Mouse (Mus musculus): ENCODE measurements around the gene Wrnip1.
A peak's percentile ranks its signal among the peaks of the same experiment; 100 is the strongest.

Gene Wrnip1

DNA sequence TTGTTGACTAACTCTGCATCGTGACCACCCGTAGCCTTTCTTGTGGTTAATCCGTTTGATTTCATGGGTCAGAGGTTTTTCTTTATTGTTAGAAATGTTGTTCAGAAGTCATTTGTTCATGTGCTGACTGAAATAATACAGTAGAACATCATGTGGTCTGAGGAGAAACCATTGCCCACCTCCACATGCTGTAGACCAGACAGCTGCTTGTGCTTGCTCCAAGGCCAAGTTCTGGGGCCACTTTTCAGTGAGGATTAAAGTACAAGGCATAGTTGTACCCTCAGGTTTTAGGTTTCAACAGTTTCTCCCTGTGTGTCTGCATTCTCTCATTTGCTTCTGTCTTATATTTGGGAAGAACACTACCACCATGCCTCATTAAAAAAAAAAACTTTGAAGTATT, 5.8 kb downstream of the Wrnip1 start:
- no peak for DNase-seq

DNA sequence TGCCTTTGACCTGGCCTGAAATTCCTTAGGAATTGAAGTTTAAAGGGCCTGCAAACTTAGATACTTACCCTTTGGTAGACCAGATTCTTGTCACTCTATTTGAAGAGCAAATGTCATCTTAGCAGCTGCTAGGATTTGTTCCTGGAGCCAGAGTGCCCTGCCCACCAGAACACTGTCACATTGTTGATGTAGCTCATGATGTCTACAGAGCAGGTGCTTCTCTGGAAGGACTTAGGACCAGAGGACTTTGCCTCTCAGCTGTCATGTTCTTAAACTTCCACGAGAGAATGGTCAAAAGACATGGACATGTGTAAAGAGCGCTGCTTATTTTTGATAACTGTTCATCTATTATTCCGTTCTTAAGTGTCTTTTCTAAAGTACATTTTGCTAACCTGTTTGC, 17.4 kb downstream of the Wrnip1 start:
- no peak for DNase-seq

DNA sequence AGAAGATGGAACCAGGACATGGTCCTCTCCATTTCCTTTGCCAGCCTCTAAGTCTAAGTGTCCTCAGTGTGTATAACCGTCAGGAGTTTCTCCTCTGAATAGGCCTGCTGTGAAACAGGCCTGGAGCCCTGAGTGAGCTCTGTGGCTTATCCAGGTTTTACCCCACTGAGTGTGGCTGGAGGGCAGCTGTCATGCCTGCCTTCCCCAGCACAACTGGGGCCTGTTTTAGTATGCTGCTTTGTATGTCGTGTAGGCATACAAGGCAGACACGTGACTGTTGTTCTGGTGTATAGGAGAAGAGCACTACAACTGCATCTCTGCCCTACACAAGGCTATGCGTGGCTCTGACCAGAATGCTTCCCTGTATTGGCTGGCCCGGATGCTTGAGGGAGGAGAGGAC, 18.1 kb downstream of the Wrnip1 start:
- no peak for DNase-seq

DNA sequence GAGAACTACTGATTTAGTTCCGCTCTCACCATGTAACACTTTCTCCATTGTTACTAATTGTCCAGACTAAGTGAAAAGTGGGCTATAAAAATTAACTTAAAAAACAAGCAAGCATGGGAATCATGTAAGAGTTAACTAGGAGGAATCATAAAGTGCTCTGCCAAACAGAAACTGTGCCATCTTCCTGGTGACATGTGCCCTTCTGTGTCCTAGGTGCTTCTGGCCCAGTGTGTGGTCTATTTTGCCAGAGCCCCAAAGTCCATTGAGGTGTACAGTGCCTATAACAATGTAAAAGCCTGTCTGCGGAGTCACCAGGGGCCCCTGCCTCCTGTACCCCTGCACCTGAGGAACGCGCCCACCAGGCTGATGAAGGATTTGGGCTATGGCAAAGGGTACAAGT, 19.8 kb downstream of the Wrnip1 start:
- DNase-seq: no peak

DNA sequence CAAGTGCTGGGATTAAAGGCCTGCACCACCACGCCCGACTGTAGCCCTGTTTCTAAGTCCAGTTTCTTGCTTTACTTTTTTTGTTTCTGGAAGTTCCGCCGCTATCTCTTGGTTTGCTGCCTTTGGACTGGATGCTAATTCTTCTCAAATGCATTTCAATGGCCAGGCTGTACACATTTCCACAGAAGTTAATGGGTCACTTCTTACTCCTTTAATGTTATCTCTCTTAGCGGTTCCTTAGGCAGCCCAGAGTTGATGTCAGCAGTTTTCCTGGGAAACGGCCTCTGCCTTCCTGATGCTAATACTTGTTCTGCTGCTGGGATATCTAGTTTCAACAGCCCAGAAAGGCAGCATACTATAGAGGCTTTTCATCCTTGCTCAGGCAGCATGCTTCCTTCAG, 21.3 kb downstream of the Wrnip1 start:
- no peak for DNase-seq

DNA sequence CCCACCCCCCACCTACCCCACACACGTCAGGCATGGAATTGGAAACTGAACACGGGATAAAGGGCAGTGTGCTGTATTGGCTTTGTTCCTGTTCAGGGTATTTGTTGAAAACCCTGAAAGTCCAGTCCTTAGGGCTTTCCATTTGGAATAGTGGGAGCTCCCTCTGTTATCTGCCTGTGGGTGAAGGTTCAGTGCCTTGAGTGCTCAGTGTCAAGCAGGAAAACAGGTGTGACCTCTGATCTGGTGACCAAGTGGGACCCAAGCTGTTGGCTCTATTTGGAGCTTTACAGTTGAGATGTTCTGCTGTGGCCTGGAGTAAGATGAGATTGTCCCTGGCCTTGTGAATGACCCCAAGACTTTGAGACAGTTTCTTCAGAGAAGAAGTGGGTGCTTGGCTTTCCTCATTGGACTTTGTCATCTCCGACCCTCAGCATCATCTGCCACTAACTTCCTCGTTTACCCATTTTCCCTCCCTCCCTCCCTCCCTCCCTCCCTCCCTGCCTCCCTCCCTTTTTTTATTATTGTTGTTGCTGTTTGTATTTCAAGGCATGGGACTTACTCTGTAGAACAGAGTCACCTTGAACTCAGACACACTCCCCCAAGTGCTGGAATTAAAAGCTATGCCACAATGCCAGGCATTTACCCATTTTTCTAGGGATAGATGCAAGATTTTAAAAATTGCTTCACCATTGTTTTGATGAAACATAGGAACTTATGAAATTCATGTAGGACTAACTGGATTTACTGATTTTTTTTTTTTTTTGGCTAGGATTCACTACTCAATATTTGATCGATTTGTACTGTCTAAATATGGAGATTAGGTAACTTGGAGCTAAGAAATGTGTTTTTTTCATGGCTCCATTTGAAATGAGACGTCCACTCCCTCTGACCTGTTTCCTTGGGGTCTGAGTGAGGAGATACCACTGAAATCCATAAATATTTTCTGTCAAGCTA, 22.8 kb downstream of the Wrnip1 start:
- no peak for DNase-seq

DNA sequence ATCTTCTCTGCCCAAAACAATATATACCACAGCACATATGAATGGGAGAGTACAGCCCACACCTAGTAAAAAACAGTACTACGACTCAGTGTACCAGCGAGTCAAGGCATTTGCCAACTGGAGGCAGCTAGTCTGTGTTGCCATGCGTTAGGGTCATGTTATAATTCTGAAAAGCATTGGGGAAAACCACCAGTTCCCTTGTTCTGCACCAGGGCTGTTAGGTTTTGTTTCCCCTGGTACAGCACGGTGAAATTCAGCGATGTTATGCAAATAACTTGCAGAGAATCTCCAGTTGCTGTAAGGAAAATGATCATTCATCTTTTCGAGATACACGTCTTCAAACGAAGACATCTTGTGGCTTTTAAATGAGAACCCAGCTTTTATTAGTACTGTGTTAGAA, 23.7 kb downstream of the Wrnip1 start:
- DNase-seq: no peak

DNA sequence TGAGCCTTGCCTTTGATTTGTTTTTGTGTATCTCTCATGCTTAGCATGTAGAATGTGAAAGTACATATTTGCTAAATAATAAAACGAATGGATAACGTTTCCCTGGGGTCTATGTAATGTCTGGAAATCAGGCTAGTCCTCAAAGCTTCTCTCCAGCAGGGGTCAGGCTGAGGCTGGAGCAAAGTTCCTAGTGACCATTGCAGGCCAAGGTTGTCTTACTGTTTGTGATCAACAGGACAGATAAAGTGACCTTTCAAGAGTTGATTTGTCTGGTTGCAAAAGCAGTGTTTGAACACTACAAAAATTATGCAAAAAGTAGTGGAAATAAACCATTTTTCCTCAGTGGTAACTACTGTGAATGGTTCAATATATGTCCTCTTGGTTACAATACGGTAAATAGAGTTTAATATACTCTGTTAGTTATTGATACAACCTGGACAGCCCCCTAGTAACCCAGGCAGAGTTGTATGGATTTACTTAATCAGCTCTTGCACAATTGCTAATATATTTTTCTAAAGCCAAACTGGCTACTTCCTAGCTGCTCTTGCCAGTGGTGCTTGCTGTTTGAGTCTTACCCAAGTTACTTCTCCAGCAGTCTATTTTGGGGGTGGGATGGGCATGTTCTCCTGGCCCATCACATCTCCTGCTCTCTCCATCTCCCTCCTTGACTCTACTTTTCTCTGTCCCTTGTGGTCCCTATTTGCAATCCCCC, 25.4 kb downstream of the Wrnip1 start:
- DNase-seq: no peak

DNA sequence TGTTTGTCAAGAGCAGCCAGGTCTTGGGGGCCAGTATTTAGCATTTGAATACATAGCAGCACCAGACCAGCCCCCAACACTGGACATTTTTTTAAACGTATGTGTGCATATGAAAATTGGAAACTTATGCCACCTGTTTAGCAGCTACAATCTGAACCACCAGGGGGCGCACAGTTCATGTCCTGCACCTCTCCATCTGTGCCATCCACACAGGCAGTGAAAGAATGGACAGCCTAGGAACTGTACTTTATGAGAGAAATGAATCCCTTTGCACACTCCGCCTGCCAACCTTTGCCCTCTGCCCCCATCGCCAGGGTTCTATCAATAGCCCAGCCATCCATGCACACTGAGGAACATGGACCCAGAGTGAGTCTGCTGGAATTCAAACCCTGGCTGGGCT, 26.1 kb downstream of the Wrnip1 start:
- DNase-seq: peak; percentile 75

DNA sequence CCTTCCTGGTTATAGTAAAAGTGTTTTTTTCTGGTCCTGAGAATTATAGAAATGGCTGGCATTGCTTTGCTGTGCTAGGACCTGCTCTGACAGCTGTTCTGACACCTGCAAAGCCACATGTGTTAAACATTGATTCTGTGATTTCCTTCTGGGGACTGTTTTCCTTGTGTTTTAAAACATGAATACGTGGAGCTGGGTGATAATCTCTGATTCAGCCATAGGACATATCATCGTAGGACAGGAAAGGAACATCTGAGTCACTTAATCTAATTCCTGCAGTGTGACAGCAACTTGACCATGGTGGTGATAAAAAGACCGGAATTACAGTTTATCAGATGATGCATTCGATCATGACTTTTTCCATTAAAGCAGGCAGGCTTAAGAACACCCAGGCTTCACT, 27.0 kb downstream of the Wrnip1 start:
- DNase-seq: no peak

DNA sequence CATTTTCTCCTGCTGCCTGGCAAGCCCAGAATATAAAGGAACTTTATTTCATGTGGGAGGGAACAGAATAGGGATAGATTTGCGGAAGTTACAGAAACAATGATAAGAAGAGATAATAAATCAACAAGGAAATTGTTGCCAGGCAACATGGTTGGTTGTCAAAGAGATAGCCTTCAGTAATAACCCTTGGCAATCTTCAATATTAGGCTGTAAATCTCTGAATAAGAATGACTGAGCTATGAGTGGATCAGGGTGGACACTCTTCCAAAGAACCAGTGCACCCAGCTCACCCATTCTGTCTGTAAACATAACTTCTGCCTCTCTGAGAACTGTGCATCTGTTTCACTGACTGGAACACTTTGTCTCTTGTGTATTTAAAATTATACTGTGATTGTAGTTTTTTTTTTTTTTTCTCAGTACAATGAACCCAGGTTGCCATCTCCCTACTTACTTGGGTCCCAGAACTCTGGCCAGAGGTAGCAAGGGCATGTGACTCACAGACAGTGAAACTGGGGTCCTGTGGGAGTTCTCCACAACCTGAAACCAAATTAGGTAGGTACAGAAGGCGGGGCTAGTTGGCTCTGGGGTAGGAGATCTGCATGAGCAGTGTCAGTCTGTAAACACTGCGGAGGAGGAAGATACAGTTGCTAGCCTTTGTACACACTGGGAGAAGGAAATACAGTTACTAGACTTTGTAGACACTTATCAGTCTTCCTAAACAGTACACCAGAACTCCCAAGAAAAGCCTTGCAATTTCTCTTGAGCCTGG, 29.9 kb downstream of the Wrnip1 start:
- DNase-seq: peak; percentile 12

DNA sequence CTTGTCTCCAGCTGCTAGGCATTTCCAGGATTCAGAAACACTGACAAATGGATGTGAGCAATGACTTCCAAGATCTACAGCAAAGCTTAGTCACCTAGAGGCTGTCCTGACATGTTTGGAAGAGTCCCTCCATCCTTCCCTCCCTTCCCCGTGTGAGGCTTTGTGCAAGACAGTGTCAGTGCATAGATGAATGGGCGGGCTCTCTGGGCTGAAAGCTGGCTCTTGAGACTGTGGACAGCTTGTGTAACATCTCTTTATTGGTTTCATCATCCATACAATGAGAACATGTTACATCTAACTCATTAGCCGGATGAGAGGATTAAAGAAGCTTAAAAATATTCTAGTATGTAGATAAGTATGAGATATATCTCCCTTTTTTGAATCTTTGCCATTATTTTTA, 30.9 kb downstream of the Wrnip1 start:
- DNase-seq: no peak

DNA sequence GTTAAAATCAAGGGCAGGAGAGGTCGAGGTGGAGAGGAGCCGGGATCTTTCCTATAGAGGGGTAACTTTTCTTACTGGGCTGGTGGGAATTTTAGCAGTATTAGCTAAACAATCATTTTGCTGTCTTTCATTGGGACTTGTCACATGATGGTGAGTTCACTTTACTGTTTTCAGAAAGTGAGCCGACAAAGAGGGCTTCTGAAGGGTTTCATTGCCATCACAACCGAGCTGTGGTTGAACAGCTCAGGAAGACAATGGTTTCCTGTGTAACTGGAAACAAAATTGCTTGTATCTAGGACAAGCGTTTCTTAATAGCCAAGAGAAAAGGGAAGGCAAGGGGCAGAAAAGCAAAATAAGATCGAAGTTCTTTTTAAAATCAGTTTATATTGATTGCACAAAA, 31.4 kb downstream of the Wrnip1 start:
- DNase-seq: peak; percentile 27

DNA sequence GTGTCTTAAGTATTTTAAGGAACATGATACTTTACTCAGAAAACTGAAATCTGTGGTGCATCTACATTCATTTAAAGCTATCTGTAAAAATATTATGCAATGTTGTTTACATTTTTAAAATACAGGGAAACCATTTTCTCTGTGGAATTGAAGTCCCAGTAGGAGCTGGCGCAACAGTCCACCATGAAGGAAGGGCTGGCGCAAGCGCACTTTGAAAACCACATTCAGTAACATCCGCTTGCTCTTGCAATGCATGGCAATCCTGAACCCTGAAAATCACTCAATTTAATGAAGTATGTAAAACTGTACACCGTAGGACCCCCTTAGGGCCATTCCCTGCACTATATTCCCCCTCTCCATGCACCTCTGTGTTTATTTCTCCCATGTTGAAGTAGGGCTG, 32.7 kb downstream of the Wrnip1 start:
- DNase-seq: no peak

DNA sequence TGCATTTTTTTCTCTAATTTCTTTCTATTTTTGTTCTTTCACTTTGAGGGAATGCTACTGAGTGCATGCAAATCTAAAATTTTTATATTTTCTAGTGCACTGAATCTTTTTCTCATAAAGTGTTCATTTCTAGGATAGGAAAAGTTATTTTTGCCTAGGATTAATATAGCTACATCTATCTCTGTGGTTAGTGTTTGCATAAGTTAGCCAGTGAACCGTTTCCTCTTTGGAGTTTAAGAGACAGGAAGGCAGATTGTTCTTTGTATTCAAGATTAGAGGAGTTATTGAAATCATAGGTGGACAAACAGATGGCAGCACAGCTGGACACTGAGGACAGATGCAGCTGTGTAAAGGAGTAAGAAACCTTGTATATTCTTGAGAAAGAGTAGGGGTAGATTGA, 37.5 kb downstream of the Wrnip1 start:
- DNase-seq: no peak

DNA sequence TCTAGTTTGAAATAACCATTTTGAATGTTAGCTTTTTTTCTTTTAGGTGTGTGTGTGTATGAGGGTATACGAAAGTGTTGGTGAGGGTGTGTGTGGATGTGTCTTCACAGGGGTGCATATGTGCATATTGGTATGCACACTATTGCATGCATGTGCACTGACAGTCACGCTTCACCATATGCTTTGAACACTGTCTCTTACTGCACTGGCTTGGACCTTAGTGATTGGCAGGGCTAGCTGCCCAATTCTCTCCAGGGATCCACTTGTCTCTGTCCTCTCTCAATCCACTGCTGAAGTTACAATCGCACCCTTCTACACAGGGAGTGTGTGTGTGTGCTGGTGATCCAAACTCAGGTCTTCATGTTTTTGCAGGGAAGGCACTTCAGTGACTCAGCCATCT, 39.5 kb downstream of the Wrnip1 start:
- DNase-seq: no peak

DNA sequence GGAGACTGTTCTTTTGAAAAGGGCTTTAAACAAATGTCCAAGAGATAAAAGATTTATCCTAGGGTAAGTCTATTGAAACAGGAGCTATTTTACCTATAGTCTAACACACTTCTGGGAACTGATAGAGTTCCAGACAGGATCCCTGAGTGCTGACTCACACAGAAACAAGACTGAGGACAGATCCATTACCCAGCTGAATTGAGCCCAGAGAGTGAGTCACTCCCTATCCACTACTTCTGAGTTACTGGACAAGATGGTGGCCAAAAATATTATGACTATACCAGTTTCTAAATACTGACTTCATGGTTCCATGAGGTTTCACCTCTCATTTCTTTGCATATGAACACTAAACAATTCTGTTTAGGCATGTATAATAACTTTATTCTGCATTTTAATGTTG, 44.4 kb downstream of the Wrnip1 start:
- DNase-seq: no peak

DNA sequence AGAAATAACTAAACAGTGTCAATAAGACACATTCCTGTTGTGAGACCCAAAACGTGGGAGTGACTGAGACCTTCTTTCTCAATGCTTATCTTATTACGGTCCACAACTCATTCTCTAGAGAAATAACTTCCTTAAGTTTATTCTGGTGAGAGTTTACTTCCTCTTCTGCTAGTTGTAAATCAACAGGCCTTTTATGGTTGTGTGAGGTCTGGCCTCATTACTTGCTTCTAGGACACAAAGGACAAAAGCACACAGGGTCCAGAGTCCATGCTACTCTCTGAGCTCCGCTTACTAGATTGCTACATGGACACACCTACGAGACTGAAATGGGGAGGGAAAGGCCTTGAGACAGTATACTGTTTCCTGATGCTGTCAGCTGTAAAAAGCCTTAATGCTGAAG, 47.3 kb downstream of the Wrnip1 start:
- no peak for DNase-seq

DNA sequence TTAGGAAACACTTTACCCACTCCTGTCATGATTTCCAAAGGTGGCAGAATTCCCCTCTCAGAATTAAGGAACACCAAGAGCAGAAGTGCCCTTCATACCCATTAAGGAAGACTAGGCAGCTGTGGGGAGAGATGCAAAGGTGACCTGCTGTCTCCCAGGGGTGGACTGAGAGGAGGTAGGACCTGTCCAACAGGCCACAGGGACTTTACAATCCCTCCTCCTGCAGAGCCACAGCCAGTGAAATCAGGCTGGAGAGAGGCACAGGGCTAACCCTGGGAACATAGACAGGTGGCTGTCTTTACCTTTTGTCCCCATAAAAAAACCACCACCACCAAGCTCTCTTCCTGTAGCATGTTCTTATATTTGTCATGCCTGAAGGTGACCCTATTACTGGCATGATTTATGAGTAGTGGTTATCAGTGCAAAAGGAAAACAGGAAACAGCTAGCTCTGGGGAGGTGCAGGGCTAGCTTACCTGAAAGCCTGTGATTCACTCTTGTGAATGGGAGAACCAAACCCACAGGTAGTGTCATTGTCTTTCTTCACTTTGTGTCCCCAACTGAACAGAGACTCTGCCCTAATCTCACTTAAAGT, 47.8 kb downstream of the Wrnip1 start:
- DNase-seq: no peak

DNA sequence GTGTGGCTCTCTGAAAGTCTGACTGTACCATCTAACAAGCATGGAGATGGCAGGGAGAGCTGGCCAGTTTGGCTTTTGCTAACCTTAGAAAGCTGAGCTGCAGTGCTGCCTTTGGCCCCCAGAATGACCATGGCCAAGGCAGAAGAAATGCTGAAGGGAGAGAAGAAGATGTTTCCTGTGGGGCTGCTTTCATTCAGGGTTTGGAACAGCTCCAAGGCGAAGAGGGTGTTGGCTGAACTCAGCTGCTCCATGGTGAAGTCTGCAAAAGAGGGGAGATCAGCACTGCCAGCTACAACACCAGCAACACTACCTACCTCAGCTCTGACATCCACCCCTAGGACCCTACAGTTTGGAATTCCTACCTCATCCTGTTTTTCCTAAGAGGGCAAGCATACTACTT, 48.3 kb downstream of the Wrnip1 start:
- DNase-seq: no peak

DNA sequence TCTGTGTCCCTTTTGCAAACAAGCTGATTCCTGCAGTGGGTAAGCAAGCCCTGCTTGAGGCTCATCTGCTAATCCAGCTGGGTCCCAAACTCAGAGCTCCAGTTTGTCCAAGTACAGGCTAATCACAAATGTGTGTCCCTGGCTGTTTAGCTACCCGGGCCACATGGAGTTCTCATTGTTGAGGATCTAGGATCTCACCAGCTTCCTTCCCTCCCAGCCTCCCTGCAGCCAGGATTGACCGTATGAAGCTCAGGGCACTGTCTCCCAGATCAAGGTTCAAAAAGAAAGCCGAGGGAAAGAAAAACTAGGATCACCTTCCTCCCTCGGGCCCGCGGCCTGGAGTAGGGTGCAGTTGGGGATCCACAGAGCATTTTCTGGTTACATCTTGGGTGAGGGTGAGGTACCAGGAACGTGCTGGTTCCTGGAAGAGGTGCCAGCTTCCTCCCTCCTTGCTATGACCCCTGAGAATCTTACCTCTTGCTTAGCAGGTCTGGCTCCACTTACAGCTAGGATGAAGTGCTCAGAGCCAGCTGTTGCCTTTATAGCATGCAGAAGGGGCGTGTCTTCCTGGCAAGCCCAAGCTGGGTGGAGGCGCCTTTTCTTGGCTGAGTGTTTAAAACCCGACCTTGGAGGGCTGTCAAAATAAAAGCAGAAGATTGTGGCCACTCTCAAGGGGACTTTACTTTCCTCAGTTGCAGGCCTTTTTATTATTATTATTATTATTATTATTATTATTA, 49.0 kb downstream of the Wrnip1 start, which contains the start of gene Serpinb1a:
TSS of gene Serpinb1a (minus strand) at position 518 of the 737 bp plus-strand sequence.
- peak; percentile 27 for DNase-seq

DNA sequence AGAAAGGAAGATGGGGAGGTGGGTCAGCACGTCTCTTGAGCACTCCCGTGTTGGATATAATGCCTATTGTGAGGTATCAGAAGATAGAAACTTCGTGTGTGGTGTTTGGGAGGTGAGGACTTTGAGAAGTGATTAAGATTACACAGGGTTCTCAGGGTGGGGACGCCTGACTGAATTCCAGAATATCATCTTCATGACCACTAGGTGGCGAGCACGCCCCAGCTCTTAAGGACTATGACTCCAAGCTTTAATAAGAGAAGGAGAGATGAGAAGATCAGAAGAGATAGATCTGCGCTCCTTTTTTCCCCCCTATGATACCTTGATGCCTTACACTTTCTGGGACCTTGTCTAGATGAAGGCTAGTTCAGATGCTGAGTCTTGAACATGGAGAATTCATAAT, 50.1 kb downstream of the Wrnip1 start:
- peak; percentile 40 for DNase-seq

Measured in thymus, postnatal 14 days (tissue).